Mouse (Mus musculus) spleen, adult 2 months (tissue): ENCODE results near the gene Krt80. TPM values are rescaled to one million over a fixed set of nuclear protein-coding genes. Genes with fewer than 3 reads are reported as not detected.

Experiments
- DNase-seq, 2 experiments: peaks; one replicate each; pipeline versions ENCODE4 v3.0.0 to v3.0.0-alpha.2; 2012 to 2021; ENCODE audit warnings: low spot score in 2 of 2, low read depth in 1 of 2
- H3K27ac ChIP-seq: fragments of 200-500 bp; 2 replicates; pipeline ENCODE4 v1.5.1; 2012; ENCODE audit warnings: low read length, inconsistent platforms; ENCODE audit not compliant: insufficient read depth
- H3K27me3 ChIP-seq: fragments of 200-500 bp; 2 replicates; pipeline ENCODE4 v1.6.1; 2012; ENCODE audit warnings: mild to moderate bottlenecking, moderate library complexity, low read length, inconsistent platforms; ENCODE audit not compliant: control insufficient read depth, insufficient read depth
- H3K36me3 ChIP-seq: fragments of 200-500 bp; 2 replicates; pipeline ENCODE4 v1.6.1; 2012; ENCODE audit warnings: mild to moderate bottlenecking, low read length, inconsistent platforms; ENCODE audit not compliant: control insufficient read depth, insufficient read depth
- H3K4me1 ChIP-seq: fragments of 200-500 bp; 2 replicates; pipeline ENCODE4 v1.6.1; 2011; ENCODE audit warnings: inconsistent platforms; ENCODE audit not compliant: control insufficient read depth, insufficient read depth, insufficient read length
- H3K4me3 ChIP-seq: fragments of 200-500 bp; 2 replicates; pipeline ENCODE4 v1.5.1; 2011; ENCODE audit warnings: mild to moderate bottlenecking, inconsistent platforms; ENCODE audit not compliant: insufficient read depth, insufficient read length; ENCODE audit errors: extremely low read depth
- CTCF ChIP-seq: fragments of 200-500 bp; IDR thresholded peaks from 2 replicates; pipeline ENCODE4 v1.5.1; 2011; ENCODE audit warnings: mild to moderate bottlenecking, inconsistent platforms; ENCODE audit not compliant: insufficient read depth, insufficient read length, insufficient replicate concordance; ENCODE audit errors: extremely low read depth
- POLR2A ChIP-seq: fragments of 200-500 bp; IDR thresholded peaks from 2 replicates; pipeline ENCODE4 v1.6.1; 2011; ENCODE audit warnings: low read depth, low read length, inconsistent platforms
- WGBS: fragments of 180-500 bp; shearing (Covaris S2); methylation state at CpG from one replicate; pipeline ENCODE4 v1.1.7; 2018; 5-methylcytosine and 5-hydroxymethylcytosine counted together
- polyA plus RNA-seq: library from polyadenylated mRNA; depleted of rRNA; stranded (reverse); fragments of >200 nt; gene quantifications from 2 replicates; pipeline ENCODE4 v1.2.3, GENCODE M21; 2012

Gene Krt80
- polyA plus RNA-seq, 1 experiment: 9.9 TPM

GRCm38 (mm10) chr15:101388034-101388541, 18.1 kb upstream of the Krt80 start:
- WGBS: 11% methylated on average over 5 of the region's 5 CpGs
- Histone ChIP-seq H3K4me1 (peaks cover 5% of the 10 kb centered on the region; the same call in 1 of the 2 replicates), H3K4me3 (no peak overlapping the region), H3K27ac (no peak overlapping the region), H3K27me3 (no peaks in the 10 kb centered on the region), H3K36me3 (no peaks in the 10 kb centered on the region)
- DNase-seq: peak in 1 of 2 experiments; percentile 32
- TF ChIP-seq CTCF: no peak
- TF ChIP-seq POLR2A: no peak

- Histone ChIP-seq H3K4me3 (no peak overlapping the region), H3K4me1 (peaks cover 5% of the 10 kb centered on the region; the same call in 1 of the 2 replicates), H3K27me3 (no peaks in the 10 kb centered on the region), H3K36me3 (no peaks in the 10 kb centered on the region), H3K27ac (no peak overlapping the region)
- TF ChIP-seq POLR2A (no peak), CTCF (peak; percentile 24; the same call in 1 of the 2 replicates)
- WGBS: 54% methylated on average over 3 of the region's 3 CpGs
- no peak for DNase-seq
These were observed 17.2 kb upstream of the Krt80 start for GRCm38 (mm10) chr15:101387176-101387575.

- H3K4me1 ChIP-seq: peaks cover 5% of the 10 kb centered on the region; the same call in 1 of the 2 replicates
- 91% methylated on average over 6 of the region's 6 CpGs for WGBS
- TF ChIP-seq POLR2A (no peak), CTCF (no peak)
- DNase-seq: no peak
- H3K27me3 ChIP-seq: no peaks in the 10 kb centered on the region
- H3K27ac ChIP-seq: no peak overlapping the region
- no peak overlapping the region for H3K4me3 ChIP-seq
- no peaks in the 10 kb centered on the region for H3K36me3 ChIP-seq
These were observed 15.1 kb upstream of the Krt80 start for GRCm38 (mm10) chr15:101385064-101385463.

GRCm38 (mm10) chr15:101384610-101385009, 14.6 kb upstream of the Krt80 start:
- Histone ChIP-seq H3K27ac (no peak overlapping the region), H3K36me3 (no peaks in the 10 kb centered on the region), H3K4me1 (peaks cover 5% of the 10 kb centered on the region; the same call in 1 of the 2 replicates), H3K27me3 (no peaks in the 10 kb centered on the region), H3K4me3 (no peak overlapping the region)
- TF ChIP-seq POLR2A (no peak), CTCF (no peak)
- WGBS: 50% methylated on average over 7 of the region's 7 CpGs
- no peak for DNase-seq

- H3K36me3 ChIP-seq: no peaks in the 10 kb centered on the region
- no peak for TF ChIP-seq POLR2A
- TF ChIP-seq CTCF: no peak
These were observed 12.8 kb upstream of the Krt80 start for GRCm38 (mm10) chr15:101382811-101383210.

GRCm38 (mm10) chr15:101381758-101382157, 11.8 kb upstream of the Krt80 start:
- no peaks in the 10 kb centered on the region for H3K36me3 ChIP-seq
- no peak overlapping the region for H3K27ac ChIP-seq
- no peak overlapping the region for H3K4me3 ChIP-seq
- no peak for DNase-seq
- H3K4me1 ChIP-seq: peaks cover 2% of the 10 kb centered on the region; the same call in 1 of the 2 replicates
- TF ChIP-seq POLR2A (no peak), CTCF (no peak)
- 61% methylated on average over 9 of the region's 9 CpGs for WGBS
- no peaks in the 10 kb centered on the region for H3K27me3 ChIP-seq

More at GRCm38 (mm10) chr15:101382811-101383210, 12.8 kb upstream of the Krt80 start:
- H3K27me3 ChIP-seq: no peaks in the 10 kb centered on the region
- H3K4me1 ChIP-seq: no peaks in the 10 kb centered on the region
- H3K4me3 ChIP-seq: no peak overlapping the region
- WGBS: 83% methylated on average over 11 of the region's 11 CpGs
- no peak overlapping the region for H3K27ac ChIP-seq
- no peak for DNase-seq

GRCm38 (mm10) chr15:101378646-101379045, 8.7 kb upstream of the Krt80 start:
- DNase-seq: no peak
- TF ChIP-seq CTCF: no peak
- TF ChIP-seq POLR2A: no peak
- H3K4me3 ChIP-seq: no peak overlapping the region
- peak overlapping the region; percentile 60; the same call in 1 of the 2 replicates for H3K27ac ChIP-seq
- H3K27me3 ChIP-seq: no peaks in the 10 kb centered on the region
- H3K36me3 ChIP-seq: no peaks in the 10 kb centered on the region
- 87% methylated on average over 5 of the region's 5 CpGs for WGBS
- H3K4me1 ChIP-seq: peaks cover 18% of the 10 kb centered on the region; the same call in 1 of the 2 replicates
